Mouse (Mus musculus): ENCODE results near the gene Gm20388.
"Not testable (repeated sequence)": the region's sequence is repeated elsewhere in the genome, so short reads cannot be mapped to it uniquely, and the experiment has no call there.

- TF ChIP-seq CTCF (IDR thresholded peaks at IDR 0.05; ENCODE audit: low read depth, low read length); EP300 (IDR thresholded peaks at IDR 0.05; ENCODE audit: insufficient read depth, low read depth, low read length): not testable (repeated sequence)
Measured at GRCm38 (mm10) chr8:123564221-123564620, 3653.6 kb downstream of the Gm20388 start.

All from ES-Bruce4 (cell line).